Mouse (Mus musculus) embryo, embryonic 11.5 days (tissue): Measurements from ENCODE around the gene Cep128.

ENCODE experiments used
- DNase-seq: peaks from one replicate; pipeline ENCODE4 v3.0.0-alpha.2; 2012; ENCODE audit warnings: low read depth, low spot score

Gene Cep128

DNA sequence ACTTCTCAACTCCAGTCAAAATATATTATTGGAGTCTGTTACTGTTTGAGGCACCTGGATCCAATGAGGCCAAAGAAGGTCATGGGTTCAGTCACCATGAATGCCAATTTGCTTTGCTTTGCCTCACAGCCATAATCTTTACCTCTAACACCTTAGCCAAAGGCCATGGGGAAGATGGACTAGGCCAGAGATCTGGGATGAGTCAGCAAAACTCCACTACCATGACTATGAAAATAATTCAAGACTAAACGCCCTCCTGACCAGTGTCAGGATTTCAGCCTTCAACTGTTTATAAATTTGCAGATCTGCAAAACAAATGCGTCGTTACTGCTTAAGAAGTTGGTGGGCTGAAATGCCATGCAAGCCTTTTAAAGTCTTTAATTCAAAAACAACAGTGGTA is 76.5 kb downstream of the Cep128 start:
- no peak for DNase-seq

DNA sequence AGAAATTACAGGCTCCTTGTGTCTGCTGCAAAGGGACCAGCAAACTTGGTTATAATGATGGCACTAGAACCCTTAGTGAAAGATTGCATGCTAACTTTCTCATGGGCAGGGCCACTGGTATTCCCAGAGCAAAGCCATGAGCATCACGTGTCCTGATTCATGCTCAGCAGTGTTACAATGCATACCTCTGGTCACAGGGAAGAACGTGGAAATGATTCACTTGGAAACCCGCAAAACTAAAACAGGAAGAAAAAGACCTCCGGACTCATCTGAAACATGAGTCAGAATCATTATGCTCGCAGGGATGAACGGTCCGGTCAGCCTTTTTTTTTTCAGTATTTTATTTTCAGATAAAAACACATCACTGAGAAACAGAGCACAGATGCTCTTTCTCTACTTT is 78.4 kb downstream of the Cep128 start:
- DNase-seq: no peak

DNA sequence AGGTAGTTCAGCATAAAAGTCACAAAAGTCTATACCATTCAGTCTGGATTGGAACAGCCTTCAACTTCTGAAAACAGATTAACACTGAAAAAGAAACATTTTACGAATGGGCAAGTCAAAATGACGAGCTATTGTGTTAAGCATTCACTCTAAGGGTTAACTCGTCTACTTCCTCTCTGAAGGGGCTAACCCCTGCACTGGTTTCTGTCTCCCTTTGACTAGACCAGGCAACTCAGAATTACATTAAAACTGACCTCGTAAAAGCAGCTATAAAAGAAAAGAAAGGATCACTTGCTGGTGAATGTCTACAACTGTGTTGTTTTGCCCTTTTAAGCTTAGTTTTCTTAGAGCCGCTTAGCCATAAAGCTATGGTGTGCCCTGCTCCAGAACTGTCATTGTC is 79.2 kb downstream of the Cep128 start:
- DNase-seq: no peak

DNA sequence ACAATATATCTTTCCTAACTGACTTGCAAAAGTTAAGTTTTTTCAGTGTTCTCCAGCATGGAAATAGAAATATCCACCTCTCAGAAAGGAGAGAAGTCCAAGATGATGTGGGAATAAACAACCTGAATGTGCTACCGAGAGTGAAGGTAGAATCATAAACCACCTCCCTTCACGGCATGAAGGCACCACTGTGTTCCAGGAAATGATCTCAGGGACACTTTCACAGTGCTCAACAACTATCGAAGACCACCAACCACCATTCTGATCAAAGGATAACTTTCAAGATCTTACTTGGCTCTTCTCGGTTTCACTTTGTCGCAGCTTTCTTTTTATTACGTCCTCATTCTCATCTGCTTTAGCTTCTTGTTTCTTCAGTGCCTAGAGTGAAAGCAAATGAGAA is 85.5 kb downstream of the Cep128 start:
- DNase-seq: no peak

DNA sequence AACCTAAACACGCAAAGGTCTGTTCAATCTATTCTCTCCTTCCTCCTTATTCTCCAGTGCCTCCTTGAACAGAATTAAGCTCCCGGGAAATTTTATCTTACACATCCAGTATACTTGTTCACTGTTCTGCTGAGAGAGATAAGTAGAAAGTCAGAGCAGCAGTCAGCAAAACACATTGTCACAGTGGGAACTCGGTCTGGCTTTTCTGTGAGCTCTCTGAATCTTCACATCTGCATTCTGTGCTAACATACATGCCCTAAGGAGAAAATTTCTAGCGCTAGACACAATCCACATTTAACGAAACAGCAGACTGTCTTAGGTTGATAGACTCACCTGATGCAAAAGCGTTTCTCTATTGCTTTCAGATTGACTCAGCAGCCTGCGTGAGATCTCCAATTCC is 88.3 kb downstream of the Cep128 start:
- no peak for DNase-seq

DNA sequence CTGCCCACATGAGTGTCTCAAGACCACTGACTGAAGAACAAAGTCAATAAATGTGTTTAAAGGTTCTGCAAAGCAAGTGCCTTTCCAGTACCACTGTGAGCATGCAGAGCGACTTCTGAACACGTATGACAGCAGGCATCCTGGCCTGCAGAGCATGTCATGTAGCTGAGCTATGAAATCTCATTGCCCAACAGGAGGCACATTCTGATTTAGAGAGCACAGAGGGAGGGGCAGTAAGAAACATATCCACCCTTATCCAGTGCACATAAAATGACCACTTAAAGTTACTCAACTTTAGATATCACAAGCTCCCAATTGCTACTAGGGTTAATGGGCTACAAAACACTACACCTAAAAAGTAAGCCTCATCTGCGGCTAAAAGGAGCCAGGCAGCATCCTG is 88.8 kb downstream of the Cep128 start:
- no peak for DNase-seq

DNA sequence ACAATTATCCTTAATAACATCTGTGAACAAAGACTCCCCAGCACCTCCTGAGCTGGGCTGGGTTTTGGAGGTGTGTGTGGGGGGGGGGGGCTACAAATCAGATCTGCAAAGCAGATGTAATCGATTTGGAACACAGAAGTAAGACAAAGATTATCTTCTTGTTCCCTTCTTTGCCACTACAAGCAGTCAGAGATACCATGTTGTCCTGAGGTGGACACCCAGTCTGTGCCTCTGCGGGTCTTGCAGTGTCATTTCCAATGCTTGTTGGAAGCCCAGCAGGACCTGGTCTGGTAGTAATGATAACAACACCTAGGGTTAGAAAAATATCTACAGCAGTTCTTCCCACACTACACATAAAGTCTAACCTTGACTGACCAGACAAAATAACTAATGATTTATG is 110.3 kb downstream of the Cep128 start:
- DNase-seq: no peak

DNA sequence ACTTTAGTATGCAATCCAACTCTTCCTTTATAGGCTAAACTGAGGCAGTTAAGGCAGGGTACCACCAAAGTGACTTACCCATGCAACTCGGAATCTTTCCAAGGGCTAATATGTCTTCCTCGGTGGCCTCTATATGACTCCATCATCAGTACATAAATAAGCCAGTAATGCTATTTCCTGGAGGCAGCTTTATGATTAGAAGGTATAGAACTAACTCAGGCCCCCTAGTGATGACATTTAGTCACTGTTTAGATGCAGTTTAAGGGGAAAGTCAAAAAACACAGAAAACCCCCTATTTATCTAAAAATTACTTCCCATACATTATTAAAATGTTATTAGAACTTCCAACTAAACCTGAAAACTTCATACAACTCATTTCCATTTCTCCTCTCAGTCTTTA is 114.6 kb downstream of the Cep128 start:
- no peak for DNase-seq

DNA sequence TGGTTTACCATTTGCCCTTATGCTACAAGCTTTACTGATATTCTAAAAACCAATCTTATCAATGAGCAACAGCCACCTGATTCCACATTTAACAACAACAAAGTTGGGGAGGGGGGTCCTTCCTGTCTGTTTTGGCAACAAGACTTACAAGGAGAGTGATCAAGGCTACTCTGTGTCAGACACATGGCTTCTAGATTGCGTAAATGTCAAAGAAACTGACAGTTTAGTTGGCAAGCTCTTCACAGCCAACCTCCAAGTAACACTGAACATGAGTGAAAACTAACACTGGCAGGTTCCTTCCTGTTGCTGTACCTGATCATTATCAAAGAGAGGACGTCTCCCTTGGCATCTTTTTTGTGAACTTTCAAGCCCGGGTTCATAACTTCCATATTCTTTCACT is 115.2 kb downstream of the Cep128 start:
- no peak for DNase-seq

DNA sequence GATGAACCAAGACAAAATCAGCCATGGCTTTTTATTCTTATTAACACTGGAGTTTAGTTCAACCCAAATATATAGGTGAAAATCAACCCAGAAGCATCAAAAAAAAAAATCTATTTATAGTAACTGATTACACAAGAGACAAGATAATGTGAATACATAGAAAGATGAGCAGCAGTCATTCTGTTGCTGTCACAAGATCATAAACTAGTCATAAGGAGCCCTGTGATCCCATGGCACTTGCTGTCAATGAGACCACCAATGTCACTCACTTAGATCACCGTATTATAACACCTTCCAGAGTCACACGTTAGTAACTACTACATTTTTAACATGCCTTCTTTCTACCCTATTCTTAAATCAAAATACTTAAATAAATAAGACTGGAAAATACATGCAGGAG is 118.2 kb downstream of the Cep128 start:
- DNase-seq: no peak

DNA sequence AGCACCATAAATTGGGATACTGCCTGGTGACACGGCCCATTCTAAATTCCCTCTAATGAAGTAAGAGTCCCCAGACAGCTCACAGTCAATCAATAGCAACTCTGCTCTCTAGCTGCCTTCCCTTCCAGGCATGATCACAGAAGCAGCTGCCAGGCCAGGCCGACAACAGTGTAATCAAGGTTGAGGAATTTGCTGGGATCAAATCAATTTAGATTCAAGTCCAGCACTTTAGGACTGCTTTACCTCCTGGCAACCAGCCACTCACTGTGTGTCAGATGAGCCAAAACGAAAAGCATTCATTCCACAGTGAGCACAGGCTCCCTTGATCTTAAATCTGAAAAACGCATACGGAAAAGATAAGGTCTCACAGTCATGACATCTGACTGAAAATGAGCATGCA is 118.7 kb downstream of the Cep128 start:
- DNase-seq: no peak

DNA sequence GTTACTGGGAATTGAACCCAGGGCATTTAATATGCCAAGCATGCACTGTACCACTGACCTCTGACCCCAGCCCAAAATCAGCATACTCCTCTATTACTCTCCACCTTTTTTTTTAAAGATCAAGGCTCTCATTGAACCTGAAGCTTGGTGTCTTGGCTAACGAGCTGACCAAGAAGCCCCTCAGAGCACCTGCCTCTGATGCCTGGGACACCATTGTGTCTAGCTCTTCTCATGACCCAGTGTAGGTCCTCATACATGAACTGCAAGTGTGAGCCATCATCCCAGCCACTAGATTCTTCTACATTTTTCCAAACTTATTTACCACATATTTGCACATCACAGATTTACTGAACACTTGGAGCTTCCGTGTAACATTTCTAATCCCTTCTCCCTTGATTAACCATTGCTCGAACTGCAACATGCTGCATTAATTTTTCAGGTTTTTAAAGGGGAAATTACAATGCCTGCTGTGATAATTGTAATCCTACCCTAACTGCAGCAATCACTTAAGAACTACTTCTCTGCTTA is 119.3 kb downstream of the Cep128 start:
- DNase-seq: no peak

DNA sequence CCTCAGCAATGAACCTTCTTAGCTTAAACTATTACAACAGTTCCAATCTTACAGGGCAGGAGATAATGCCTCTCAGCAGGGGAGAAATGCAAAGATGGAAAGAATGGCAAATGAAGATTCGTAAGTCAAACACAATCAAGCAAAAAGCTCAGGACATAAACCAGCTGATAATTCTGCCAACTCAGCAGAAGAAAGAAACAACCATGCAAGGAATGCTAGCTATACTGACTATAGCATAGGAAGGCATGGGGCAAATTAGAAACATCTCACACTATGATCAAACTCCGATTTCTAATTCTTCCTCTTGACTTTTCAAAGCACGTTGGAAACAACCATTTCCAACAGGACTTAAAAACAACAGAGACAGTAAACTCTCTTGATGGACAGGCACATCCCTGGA is 120.5 kb downstream of the Cep128 start:
- no peak for DNase-seq

DNA sequence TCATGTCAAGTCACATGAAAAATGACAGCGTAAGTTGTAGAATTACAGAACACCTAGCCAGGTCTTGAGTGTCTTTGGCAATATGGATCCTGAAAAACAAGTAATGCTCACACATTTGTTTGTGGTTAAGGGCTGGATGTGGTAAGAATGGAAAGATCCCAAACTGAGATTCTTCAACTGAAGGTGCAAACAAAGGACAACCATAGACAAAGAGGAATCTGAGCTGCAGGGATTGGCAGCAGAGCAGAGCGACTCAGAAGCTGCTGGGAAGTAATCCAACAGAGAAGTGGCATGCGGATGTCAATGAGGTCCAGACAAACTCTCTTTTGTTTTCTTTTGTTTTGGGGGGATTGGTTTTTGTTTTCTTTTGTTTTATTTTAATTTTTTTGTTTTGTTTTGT is 121.4 kb downstream of the Cep128 start:
- DNase-seq: no peak

DNA sequence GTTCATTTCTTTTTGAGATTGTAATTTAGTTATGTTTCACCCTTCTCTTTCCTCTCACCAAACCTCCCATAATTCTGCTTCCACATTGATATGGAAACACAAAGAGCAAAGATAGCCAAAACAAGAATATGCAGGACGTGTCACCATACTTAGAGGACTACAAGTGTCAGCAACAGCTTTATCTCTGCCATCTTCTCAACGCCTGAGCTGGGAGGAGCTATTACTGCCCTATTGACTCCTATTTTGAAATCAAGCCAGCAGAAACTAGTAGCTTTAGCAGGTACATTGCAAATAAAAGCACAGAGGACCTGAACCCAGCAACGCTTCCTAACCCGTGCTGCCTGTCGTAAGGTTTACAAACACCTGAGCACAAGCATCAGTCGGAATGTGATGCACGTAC is 127.9 kb downstream of the Cep128 start:
- DNase-seq: no peak

DNA sequence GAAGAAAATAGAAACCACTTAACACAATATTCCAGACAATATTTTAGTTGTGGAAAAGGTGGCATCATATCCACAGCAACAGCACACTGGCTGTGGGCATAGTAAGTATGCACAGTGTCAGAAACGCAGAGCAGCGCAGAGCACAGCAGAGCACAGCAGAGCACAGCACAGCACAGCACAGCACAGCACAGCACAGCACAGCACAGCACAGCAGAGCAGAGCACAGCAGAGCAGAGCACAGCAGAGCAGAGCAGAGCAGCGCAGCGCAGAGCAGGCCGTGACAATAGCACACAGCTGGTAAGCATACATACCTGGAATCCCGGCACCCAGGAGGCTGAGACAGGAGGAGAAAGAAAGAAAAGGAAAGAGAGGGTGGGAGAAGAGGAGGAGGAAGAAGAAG is 129.4 kb downstream of the Cep128 start:
- no peak for DNase-seq

DNA sequence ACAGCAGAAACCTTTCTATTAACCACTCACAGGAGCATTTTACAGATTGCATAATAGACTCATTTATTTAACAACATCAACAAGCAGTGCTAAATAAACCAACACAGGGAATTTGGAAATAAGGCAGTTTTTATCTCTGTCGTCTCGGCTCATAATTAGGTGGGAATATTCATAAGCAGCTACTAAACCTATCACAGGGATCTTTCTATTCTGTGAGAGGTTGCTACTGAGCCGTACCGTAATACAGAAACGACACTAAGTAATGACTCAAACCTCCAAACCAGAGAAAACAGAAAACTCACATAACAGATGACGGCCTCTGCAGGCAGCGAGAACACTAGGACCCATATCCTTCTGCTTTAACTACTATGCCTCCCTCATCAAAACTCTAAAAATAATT is 163.6 kb downstream of the Cep128 start:
- no peak for DNase-seq

DNA sequence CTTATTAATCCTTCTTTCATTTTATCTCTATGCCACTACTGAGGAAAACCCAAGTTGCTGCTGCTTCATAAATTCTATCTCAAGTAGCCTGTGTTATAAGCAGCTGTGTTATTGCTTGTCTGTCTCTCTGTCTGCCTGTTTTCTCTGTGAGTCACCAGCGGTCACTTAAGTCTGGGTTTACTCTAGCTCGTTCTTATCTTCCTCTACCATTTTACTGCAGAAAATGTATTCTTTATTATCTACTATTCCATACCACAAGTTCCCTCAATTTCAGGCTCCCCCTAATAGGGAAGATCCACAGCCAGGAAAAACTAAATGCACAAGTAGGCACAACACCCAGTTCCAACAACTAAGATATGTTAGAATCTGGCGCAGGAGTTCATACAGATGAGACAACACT is 178.7 kb downstream of the Cep128 start:
- DNase-seq: no peak

DNA sequence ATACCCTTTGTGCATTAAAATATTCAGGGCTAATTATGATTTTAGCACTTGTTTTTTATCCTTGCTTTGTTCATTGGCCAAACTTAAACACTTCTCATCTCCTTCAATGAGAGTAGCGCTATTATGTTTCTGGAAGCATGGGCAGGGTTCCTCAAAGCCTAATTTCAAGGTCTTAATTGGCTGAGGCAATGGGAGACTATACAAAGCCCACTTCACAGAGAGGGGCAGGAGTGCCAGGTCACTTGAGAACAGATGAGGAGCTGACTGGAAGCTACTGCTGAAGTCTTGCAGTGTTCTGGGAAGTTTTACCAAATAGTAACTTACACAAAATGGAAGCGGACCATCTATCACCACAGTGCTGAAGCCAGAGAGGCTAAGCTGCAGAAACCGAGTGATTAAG is 179.9 kb downstream of the Cep128 start:
- DNase-seq: no peak

DNA sequence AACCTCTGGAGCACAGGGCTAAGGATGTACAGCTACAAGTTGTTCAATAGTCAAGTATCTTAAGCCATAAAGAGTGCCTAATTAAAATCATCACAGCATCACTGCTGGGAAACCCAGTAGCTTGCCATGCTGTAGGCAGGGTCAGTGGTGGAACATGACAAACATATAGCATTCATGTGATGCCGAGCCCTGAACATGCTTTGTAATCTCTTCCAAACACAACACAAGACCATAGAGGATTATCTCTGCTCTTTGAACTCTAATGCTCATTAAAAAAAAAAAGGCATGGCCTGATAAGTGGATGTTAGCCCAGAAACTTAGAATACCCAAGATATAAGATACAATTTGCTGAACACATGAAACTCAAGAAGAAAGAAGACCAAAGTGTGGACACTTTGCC is 181.7 kb downstream of the Cep128 start:
- DNase-seq: no peak

DNA sequence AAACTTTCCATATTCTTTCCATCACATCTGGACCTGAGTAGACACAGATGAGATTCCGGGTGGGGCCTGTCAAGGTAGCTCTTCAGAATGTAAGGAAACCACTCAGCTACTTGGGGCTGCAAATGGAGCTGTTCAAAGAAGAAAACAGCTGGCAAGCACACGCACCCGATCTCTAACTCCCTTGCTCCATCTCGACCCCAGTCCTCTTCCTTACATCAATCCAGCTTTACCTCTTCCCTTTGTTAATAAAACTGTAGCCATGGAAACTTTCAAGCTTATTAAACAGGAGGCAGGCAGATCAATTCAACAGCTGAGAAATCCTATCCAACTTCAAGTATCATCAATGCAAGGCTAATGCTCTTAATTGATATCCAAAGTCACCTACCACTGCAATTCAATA is 195.1 kb downstream of the Cep128 start:
- DNase-seq: peak; percentile 1

DNA sequence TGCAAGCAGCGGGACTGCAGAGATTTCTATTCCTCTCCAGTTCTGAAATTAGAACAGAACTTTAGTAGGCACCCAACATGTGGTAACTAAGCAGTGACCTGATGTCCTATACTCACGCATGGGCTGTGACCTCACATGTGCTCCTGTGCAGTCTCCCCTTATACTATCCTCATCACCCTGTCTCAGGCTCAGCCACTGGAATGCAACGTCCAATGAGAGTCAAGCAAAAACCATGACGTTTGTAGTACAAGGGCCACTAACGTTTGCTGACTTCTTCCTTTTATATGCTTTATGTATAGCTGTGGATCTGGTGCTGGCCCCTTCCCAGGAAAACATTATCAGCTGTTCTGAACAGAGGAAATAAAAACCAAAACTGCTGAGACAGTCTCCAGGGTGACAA is 198.6 kb downstream of the Cep128 start:
- DNase-seq: no peak

DNA sequence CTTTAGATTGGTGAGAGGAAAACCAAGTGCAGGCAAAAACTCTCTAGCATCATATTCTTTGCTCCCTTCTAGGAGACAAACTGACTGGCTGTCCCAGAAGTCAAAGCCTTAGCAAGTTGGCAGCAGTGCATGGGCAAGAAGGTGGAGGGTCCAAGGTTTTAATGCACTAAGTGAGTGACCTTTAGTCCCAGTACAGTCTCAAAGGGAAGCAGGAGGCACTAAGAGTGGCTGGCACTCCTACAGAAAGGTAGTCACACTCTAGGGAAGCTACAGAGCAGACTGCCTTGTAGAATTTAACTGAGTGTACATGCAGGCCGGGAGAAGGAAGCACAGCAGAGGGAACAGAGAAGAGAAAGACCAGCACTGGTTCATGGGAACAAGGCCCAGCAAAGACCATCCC is 199.6 kb downstream of the Cep128 start:
- DNase-seq: no peak

DNA sequence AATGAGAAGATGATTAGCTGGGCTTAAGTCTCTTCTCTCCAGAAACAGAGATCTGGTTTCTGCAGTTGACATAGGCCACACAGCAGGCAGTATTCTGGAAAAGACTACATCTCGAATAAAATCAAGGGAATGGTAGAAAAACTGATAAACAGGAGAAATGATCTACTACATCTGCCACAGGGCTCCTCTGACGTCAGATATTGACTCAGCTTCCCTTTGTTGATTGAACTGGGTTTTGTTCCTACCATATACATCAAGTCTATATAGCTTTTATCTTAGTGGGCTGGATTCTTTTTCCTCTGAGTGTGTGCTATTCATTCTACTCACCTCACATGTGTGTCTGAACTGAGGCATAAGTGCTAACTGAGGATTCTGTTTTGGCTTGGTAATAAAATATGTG is 200.3 kb downstream of the Cep128 start:
- DNase-seq: no peak
